Mouse (Mus musculus) embryonic fibroblast, embryonic 13.5 days (primary cell): ENCODE measurements around the gene Crabp2. TPM values are rescaled to one million over a fixed set of nuclear protein-coding genes. Genes with fewer than 3 reads are reported as not detected.

Experiments
- H3K27ac ChIP-seq: 2 replicates; pipeline ENCODE4 v1.5.1; 2012; ENCODE audit warnings: low read length, control low read depth, inconsistent platforms; ENCODE audit not compliant: insufficient read depth
- H3K4me1 ChIP-seq: 2 replicates; pipeline ENCODE4 v1.6.1; 2011; ENCODE audit warnings: low read length; ENCODE audit not compliant: control insufficient read depth, insufficient read depth
- H3K4me3 ChIP-seq: 2 replicates; pipeline ENCODE4 v1.5.1; 2011; ENCODE audit warnings: mild to moderate bottlenecking, control low read depth, low read length; ENCODE audit not compliant: insufficient read depth
- CTCF ChIP-seq: IDR thresholded peaks from 2 replicates; pipeline ENCODE4 v1.5.1; 2011; ENCODE audit warnings: mild to moderate bottlenecking, control low read depth, low read length, moderate library complexity, borderline replicate concordance; ENCODE audit not compliant: insufficient read depth
- POLR2A ChIP-seq: IDR thresholded peaks from 2 replicates; pipeline ENCODE4 v1.6.1; 2011; ENCODE audit warnings: low read depth, mild to moderate bottlenecking, control low read depth, low read length, moderate library complexity
- polyA plus RNA-seq: library from polyadenylated mRNA; stranded (reverse); fragments of >200 nt; gene quantifications from 2 replicates; pipeline ENCODE4 v1.2.4, GENCODE M21; 2011; ENCODE audit warnings: low read depth; ENCODE audit not compliant: missing spikeins, insufficient read length

The Crabp2 gene
- polyA plus RNA-seq, 1 experiment = 99.8 TPM

- Histone ChIP-seq H3K27ac (peak overlapping the region; percentile 97), H3K4me1 (peaks cover 8% of the 10 kb centered on the region), H3K4me3 (peak overlapping the region; percentile 96)
- TF ChIP-seq POLR2A (0 out of 2 replicates have a peak, but pooled peaks have one; percentile 7), CTCF (no peak)
Observed at GRCm38 (mm10) chr3:87907906-87908305, 40.6 kb upstream of the Crabp2 start.

- H3K4me1 ChIP-seq = peaks cover 10% of the 10 kb centered on the region
- 0 out of 2 replicates have a peak, but pooled peaks have one; percentile 38 for TF ChIP-seq POLR2A
- no peak for TF ChIP-seq CTCF
- H3K4me3 ChIP-seq = no peak overlapping the region; the same call in 1 of the 2 replicates
- H3K27ac ChIP-seq = peak overlapping the region; percentile 97
Observed at GRCm38 (mm10) chr3:87909381-87909780, 39.1 kb upstream of the Crabp2 start.

GRCm38 (mm10) chr3:87909874-87910273 is 38.6 kb upstream of the Crabp2 start:
- Histone ChIP-seq H3K4me3 (peak overlapping the region; percentile 2), H3K4me1 (peaks cover 10% of the 10 kb centered on the region), H3K27ac (peak overlapping the region; percentile 97)
- TF ChIP-seq CTCF (no peak), POLR2A (peak; percentile 50; the same call in 1 of the 2 replicates)

GRCm38 (mm10) chr3:87910573-87911141 is 37.8 kb upstream of the Crabp2 start:
- Histone ChIP-seq H3K4me3 (peak overlapping the region; percentile 37), H3K4me1 (peaks cover 10% of the 10 kb centered on the region), H3K27ac (peak overlapping the region; percentile 93)
- TF ChIP-seq CTCF = no peak
- TF ChIP-seq POLR2A = no peak

GRCm38 (mm10) chr3:87913491-87913890 is 35.0 kb upstream of the Crabp2 start:
- TF ChIP-seq CTCF (no peak), POLR2A (no peak)
- H3K4me3 ChIP-seq = no peak overlapping the region
- peak overlapping the region; percentile 76; the same call in 1 of the 2 replicates for H3K27ac ChIP-seq

GRCm38 (mm10) chr3:87913891-87914290 is 34.6 kb upstream of the Crabp2 start:
- Histone ChIP-seq H3K4me1 (peaks cover 12% of the 10 kb centered on the region), H3K4me3 (no peak overlapping the region), H3K27ac (no peak overlapping the region)
- TF ChIP-seq CTCF (no peak), POLR2A (no peak)

More at GRCm38 (mm10) chr3:87913491-87913890, 35.0 kb upstream of the Crabp2 start:
- peaks cover 10% of the 10 kb centered on the region for H3K4me1 ChIP-seq

GRCm38 (mm10) chr3:87916990-87917389 is 31.5 kb upstream of the Crabp2 start:
- Histone ChIP-seq H3K4me1 (0 out of 2 replicates have a peak, but pooled peaks cover 4% of the 10 kb centered on the region), H3K27ac (no peak overlapping the region), H3K4me3 (no peak overlapping the region)
- TF ChIP-seq POLR2A (no peak), CTCF (no peak)

GRCm38 (mm10) chr3:87918551-87918950 is 29.9 kb upstream of the Crabp2 start:
- H3K27ac ChIP-seq = no peak overlapping the region
- TF ChIP-seq POLR2A (no peak), CTCF (no peak)
- H3K4me3 ChIP-seq = no peak overlapping the region
- H3K4me1 ChIP-seq = 0 out of 2 replicates have a peak, but pooled peaks cover 2% of the 10 kb centered on the region

GRCm38 (mm10) chr3:87919336-87920108 is 28.9 kb upstream of the Crabp2 start, which contains the start of gene Mrpl24:
Mrpl24 (plus strand) TSS chr3:87919506.
- Histone ChIP-seq H3K4me3 (peak within 1 kb of the TSS; percentile 76), H3K27ac (peak within 1 kb of the TSS; percentile 81), H3K4me1 (0 out of 2 replicates have a peak, but pooled peaks cover 2% of the 10 kb centered on the region)
- no peak for TF ChIP-seq CTCF
- peak; percentile 62 for TF ChIP-seq POLR2A

- 0 out of 2 replicates have a peak, but pooled peaks cover 2% of the 10 kb centered on the region for H3K4me1 ChIP-seq
- TF ChIP-seq POLR2A (no peak), CTCF (no peak)
- H3K27ac ChIP-seq = peak overlapping the region; percentile 81; the same call in 1 of the 2 replicates
- H3K4me3 ChIP-seq = peak overlapping the region; percentile 76
Observed at GRCm38 (mm10) chr3:87920270-87920943, 28.1 kb upstream of the Crabp2 start.
